Mouse (Mus musculus) neural tube, embryonic 15.5 days (tissue): Measurements from ENCODE around the gene Mcm9. TPM values are rescaled to one million over a fixed set of nuclear protein-coding genes. Genes with fewer than 3 reads are reported as not detected.
A peak's percentile ranks its signal among the peaks of the same experiment; 100 is the strongest.
"Not testable (repeated sequence)": the region's sequence is repeated elsewhere in the genome, so short reads cannot be mapped to it uniquely, and the experiment has no call there.

Experiments
- ATAC-seq: fragments of 200-750 bp; cut with Nextera tagmentation; 2 replicates; pipeline ENCODE4 v1.8.0; 2017; ENCODE audit warnings: mild to moderate bottlenecking, moderate TSS enrichment, moderate library complexity; ENCODE audit not compliant: low FRiP score
- H3K27ac ChIP-seq: fragments of 300-500 bp; sonication (generic); replicated peaks from 2 replicates; pipeline ENCODE4 v1.5.1; 2015; ENCODE audit warnings: mild to moderate bottlenecking, inconsistent platforms
- H3K27me3 ChIP-seq: fragments of 300-500 bp; sonication (generic); replicated peaks from 2 replicates; pipeline ENCODE4 v1.6.1; 2015; ENCODE audit warnings: inconsistent platforms
- H3K36me3 ChIP-seq: fragments of 300-500 bp; sonication (generic); 2 replicates; pipeline ENCODE4 v1.6.1; 2015; ENCODE audit warnings: inconsistent platforms
- H3K4me1 ChIP-seq: fragments of 300-500 bp; sonication (generic); 2 replicates; pipeline ENCODE4 v1.6.1; 2015; ENCODE audit warnings: inconsistent platforms
- H3K4me2 ChIP-seq: fragments of 300-500 bp; sonication (generic); 2 replicates; pipeline ENCODE4 v1.6.1; 2015; ENCODE audit warnings: inconsistent platforms, mild to moderate bottlenecking, moderate library complexity
- H3K4me3 ChIP-seq: fragments of 300-500 bp; sonication (generic); replicated peaks from 2 replicates; pipeline ENCODE4 v1.5.1; 2015; ENCODE audit warnings: mild to moderate bottlenecking, inconsistent platforms
- H3K9ac ChIP-seq: fragments of 300-500 bp; sonication (generic); replicated peaks from 2 replicates; pipeline ENCODE4 v1.6.1; 2015; ENCODE audit warnings: mild to moderate bottlenecking, inconsistent platforms
- H3K9me3 ChIP-seq: fragments of 300-500 bp; sonication (generic); replicated peaks from 2 replicates; pipeline ENCODE4 v1.6.1; 2016; ENCODE audit warnings: inconsistent platforms
- WGBS: fragments of 180-500 bp; shearing (Covaris S2); methylation state at CpG from one replicate; pipeline ENCODE4 v1.1.7; 2015; ENCODE audit warnings: mixed read lengths; 5-methylcytosine and 5-hydroxymethylcytosine counted together
- polyA plus RNA-seq: library from polyadenylated mRNA; unstranded; fragments of >200 nt; fragmentation: Nextera tagmentation; extraction: Ambion mirVana; gene quantifications from 2 replicates; pipeline ENCODE4 v1.2.1, GENCODE M21; 2015

Mcm9 gene
- polyA plus RNA-seq, 1 experiment from 2014 or later = 5.1 TPM

DNA sequence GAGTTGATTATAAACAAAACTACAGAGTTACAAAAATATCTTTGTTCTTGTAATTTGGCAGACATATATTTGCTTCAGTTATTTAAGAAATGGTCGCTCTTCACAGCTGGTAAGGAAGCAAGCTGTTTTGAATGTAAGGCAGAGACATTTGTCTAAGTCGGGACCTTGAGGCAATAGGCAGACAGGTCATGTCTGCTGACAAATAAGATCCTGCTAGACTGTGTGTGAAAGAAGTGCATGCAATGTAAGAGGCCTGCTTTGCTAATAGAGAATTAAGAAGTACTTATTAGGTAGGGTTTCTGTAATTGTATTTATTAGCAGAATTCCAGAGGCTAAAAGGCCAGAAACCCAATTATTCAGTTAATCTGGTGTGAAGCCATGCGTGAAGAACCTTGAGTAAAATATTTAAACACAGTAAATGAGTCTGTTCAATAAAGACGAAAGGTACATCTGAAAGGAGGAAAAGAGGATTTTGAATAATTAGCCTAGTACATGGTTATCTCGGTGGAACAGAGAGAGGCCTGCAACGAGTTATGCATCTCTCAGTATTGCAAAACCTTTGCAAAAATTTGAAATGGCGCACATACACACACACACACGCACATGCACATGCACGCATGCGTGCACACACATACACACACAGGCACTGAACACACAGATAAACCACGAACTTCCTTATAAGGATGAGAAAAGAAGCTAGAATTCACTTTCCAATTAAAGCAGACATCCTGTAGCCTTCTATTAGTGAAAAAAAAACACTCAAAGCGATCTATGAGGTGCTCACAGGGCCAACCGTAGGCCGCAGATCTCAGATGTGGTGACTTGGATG is 112.3 kb downstream of the Mcm9 start:
- 0 out of 2 replicates have a peak overlapping the region, but pooled peaks have one; percentile 0 for H3K4me2 ChIP-seq
- no peak; the same call in 1 of the 2 replicates for ATAC-seq

DNA sequence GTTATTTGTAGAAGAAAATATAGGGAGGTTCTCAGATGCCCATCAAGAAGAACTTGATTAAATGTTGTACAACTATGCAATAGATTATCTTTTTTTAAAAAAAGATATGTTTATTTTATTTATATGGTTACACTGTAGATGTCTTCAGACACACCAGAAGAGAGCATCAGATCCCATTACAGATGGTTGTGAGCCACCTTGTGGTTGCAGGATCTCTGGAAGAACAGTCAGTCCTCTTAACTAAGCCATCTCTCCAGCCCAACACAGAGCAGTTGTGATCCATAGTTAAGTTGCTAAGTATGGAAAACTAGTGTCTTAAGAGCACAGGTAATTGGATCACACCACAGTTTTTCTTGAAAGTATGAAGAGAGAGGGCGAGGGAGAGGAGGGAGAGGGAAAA is 117.7 kb downstream of the Mcm9 start:
- H3K36me3 ChIP-seq = no peaks in the 10 kb centered on the region
- H3K4me2 ChIP-seq = no peak overlapping the region
- no peak overlapping the region for H3K4me3 ChIP-seq
- no peak overlapping the region for H3K9ac ChIP-seq
- H3K27me3 ChIP-seq = no peaks in the 10 kb centered on the region
- no peak for ATAC-seq
- WGBS = no CpG with 5 or more reads among the region's 1 CpGs
- H3K4me1 ChIP-seq = no peaks in the 10 kb centered on the region
- H3K27ac ChIP-seq = no peak overlapping the region
- no peaks in the 10 kb centered on the region for H3K9me3 ChIP-seq

More for the DNA sequence above, 112.3 kb downstream of the Mcm9 start:
- Histone ChIP-seq H3K27ac (peak overlapping the region; percentile 70), H3K36me3 (no peaks in the 10 kb centered on the region), H3K9ac (no peak overlapping the region), H3K27me3 (no peaks in the 10 kb centered on the region), H3K9me3 (no peaks in the 10 kb centered on the region), H3K4me3 (no peak overlapping the region), H3K4me1 (peaks cover 14% of the 10 kb centered on the region)
- WGBS = 73% methylated on average over 14 of the region's 14 CpGs

DNA sequence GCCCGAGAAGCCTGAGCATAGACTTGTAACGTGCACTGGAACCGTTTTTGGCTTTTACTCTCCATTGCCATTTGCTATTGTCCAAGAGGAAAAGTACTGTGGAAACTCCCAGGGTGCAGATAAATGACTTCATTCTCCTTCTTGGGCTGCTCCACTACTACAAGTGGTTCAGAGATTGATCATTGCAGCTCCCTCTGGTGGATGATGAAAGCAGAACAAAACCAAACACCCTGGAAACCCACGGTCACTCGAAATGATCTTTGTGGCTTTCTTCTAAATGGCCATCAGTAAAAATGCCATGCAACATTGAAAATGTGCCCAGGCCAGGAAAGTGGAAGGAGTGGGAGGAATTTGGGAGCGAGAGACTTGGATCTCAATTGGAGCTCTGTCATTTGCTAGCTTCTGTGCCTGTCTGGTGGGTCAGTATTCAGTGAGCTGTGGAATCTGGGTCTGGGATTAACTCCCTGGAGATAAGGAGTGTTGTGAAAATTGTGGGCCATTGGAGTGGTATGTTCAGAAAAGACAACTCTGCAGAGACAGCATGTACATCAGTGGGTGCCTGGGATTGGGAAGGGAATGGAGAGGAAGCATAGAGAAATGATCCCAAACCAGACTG is 121.0 kb downstream of the Mcm9 start:
- Histone ChIP-seq H3K9me3 (no peaks in the 10 kb centered on the region), H3K27me3 (no peaks in the 10 kb centered on the region), H3K4me2 (no peak overlapping the region), H3K27ac (no peak overlapping the region), H3K36me3 (no peaks in the 10 kb centered on the region), H3K4me3 (no peak overlapping the region), H3K9ac (no peak overlapping the region), H3K4me1 (no peaks in the 10 kb centered on the region)
- ATAC-seq = peak; percentile 85
- 24% methylated on average over 6 of the region's 6 CpGs for WGBS

DNA sequence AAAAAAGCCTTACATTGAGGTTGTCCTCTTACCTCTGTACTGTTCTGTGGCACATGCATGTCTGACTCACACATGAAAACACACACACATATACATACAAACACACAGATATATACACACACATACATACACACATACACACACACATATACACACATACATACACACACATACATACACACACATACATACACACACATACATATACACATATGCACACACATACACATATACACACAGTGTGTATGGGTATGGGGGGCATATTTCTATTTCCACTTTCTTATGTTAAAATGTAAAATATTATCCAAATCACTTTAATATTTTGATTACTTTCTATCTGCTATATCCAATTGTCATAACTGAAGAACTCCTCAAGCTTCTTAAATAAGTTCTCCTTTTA is 121.6 kb downstream of the Mcm9 start:
- Histone ChIP-seq H3K4me2 (no peak overlapping the region), H3K4me3 (no peak overlapping the region), H3K9ac (no peak overlapping the region), H3K9me3 (no peaks in the 10 kb centered on the region), H3K36me3 (no peaks in the 10 kb centered on the region), H3K27me3 (no peaks in the 10 kb centered on the region), H3K27ac (no peak overlapping the region), H3K4me1 (0 out of 2 replicates have a peak, but pooled peaks cover 2% of the 10 kb centered on the region)
- no peak for ATAC-seq

DNA sequence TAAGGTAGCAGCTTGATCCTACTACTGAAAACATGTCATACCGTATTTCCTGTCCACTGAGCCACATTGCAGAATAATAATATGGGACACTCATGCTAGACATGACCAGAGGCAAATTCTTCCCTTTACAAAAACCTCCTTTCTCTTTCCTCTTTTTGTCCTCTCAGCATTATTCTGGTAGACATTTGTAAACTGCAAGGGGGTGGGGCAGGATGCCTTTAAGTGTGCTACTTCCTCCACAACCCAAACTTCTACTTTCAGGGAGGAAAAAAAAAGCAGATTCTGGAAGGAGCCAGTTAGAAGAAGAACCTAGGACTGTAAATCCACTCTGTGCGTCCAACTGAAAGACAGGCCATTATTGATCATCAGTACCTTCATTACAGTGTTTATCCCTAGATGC is 124.7 kb downstream of the Mcm9 start:
- no peak overlapping the region for H3K9ac ChIP-seq
- no peak overlapping the region for H3K4me2 ChIP-seq
- H3K4me3 ChIP-seq = no peak overlapping the region
- no peak for ATAC-seq
- no peaks in the 10 kb centered on the region for H3K9me3 ChIP-seq
- 0 out of 2 replicates have a peak, but pooled peaks cover 8% of the 10 kb centered on the region for H3K4me1 ChIP-seq
- H3K27ac ChIP-seq = no peak overlapping the region
- no peaks in the 10 kb centered on the region for H3K36me3 ChIP-seq
- 83% methylated on average over 2 of the region's 2 CpGs for whole genome bisulfite sequencing
- H3K27me3 ChIP-seq = no peaks in the 10 kb centered on the region

DNA sequence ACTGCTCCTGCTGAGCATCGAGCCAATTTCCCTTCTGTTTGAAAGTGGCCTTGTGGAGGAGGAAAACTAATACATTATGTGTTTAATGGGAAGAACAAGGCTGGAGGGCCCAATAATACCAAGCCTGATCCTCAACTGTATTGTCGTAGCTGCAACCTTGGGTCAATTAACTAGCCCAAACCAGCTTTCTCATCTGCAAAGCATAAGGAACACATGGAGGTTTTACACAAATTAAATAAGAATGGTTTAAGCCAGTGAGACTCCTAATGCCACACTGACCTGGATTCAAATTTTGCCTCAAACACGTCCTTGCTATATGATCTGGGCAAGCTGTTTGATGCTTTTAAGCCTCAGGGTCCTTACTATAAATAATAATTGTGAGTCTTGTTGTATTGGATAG is 125.2 kb downstream of the Mcm9 start:
- no peaks in the 10 kb centered on the region for H3K27me3 ChIP-seq
- no peak overlapping the region for H3K4me2 ChIP-seq
- 49% methylated on average over 3 of the region's 3 CpGs for WGBS
- ATAC-seq = no peak
- H3K36me3 ChIP-seq = no peaks in the 10 kb centered on the region
- H3K27ac ChIP-seq = no peak overlapping the region
- H3K4me1 ChIP-seq = 0 out of 2 replicates have a peak, but pooled peaks cover 8% of the 10 kb centered on the region
- H3K9me3 ChIP-seq = no peaks in the 10 kb centered on the region
- no peak overlapping the region for H3K9ac ChIP-seq
- H3K4me3 ChIP-seq = no peak overlapping the region

DNA sequence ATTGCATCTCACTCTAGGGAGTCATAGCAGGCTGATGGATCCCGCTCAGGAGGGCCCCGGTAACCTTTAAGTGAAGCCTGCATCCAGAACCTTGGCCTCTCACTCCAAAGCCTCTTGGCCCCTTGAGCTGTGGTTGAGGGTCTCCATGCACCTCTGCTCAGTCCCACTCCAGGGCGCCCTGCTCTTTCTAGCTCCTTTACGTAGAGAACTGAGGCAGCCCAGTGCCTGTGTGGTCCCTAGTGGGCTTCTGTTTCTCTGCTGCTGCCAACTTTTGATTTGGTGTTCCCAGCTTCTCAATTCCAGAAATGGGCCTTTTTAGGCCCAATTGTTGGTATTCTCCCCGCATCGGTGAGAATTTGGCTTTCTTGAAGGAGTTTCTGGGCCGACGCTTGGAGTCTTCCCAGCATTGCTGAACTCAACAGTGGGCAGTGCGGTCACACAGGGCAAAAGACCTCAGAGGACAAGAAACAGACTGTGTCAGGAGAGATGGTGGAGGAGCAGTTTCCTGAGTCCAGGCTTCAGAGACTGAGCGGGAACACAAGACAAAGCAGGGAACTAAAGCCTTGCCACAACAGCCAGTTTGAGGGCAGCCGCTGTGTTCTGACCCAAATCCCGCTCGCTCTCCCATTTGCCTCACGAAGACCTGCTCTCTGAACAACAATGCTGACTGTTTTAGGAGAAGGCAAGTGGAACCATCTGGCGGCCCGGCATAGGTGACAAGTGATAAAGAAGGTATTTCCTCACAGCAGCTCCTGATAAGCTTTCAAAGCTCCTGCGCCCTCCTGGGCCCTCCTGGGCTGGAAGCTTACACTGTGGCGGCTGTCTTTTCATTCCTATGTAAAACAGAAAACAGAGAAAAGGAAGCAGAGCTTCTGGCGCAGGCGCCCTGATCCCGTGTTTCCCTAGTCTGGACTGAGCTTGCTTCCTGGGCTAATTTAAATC is 127.1 kb downstream of the Mcm9 start:
- H3K27me3 ChIP-seq = no peaks in the 10 kb centered on the region
- H3K4me2 ChIP-seq = peak overlapping the region; percentile 30
- peak; percentile 45; the same call in 1 of the 2 replicates for ATAC-seq
- no peak overlapping the region for H3K9ac ChIP-seq
- no peaks in the 10 kb centered on the region for H3K9me3 ChIP-seq
- no peaks in the 10 kb centered on the region for H3K36me3 ChIP-seq
- H3K27ac ChIP-seq = peak overlapping the region; percentile 33; the same call in 1 of the 2 replicates
- 58% methylated on average over 21 of the region's 21 CpGs for whole genome bisulfite sequencing
- H3K4me3 ChIP-seq = no peak overlapping the region
- H3K4me1 ChIP-seq = 0 out of 2 replicates have a peak, but pooled peaks cover 8% of the 10 kb centered on the region

DNA sequence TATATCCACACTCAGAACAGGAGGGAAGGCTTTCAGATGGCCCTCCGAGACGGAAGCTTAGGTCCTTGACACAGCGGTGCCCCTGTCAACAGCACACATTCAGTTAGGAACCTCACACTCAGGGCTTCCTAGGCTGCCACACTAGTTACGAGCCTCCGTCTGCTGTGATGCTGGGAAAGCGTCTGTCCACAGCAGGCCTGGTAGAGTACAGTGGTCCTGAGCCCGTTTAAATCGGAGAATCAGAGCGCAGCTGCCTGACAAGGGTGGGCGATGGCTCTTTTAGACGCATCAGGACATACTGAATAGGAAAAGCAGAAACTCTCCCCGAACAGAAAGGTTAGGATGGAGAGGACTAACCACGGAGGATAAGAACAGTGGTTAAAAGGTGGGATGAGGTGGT is 127.8 kb downstream of the Mcm9 start:
- H3K4me3 ChIP-seq = no peak overlapping the region
- no peak overlapping the region for H3K9ac ChIP-seq

DNA sequence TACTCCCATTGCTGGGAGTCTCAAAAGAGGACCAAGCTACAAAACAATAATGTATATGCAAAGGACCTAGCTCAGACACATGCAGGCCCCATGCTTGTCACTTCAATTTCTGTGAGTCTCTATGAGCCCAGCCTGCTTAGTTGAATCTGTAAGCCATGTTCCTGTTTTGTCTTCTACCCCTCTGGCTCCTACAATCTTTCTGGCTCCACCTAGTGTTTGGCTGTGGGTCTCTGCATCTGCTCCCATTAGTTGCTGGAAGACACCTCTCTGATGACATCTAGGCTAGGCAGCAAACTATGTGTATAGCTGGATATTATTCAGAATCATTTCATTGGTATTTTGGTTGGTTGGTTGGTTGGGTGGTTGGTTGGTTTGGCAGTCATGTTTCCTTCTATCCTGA is 130.7 kb downstream of the Mcm9 start:
- Histone ChIP-seq H3K9me3 (no peaks in the 10 kb centered on the region), H3K4me3 (no peak overlapping the region), H3K9ac (no peak overlapping the region), H3K27me3 (no peaks in the 10 kb centered on the region), H3K36me3 (no peaks in the 10 kb centered on the region), H3K4me1 (0 out of 2 replicates have a peak, but pooled peaks cover 8% of the 10 kb centered on the region), H3K27ac (no peak overlapping the region), H3K4me2 (no peak overlapping the region)
- no peak for ATAC-seq

More for the DNA sequence above, 127.8 kb downstream of the Mcm9 start:
- 87% methylated on average over 13 of the region's 13 CpGs for WGBS
- Histone ChIP-seq H3K4me1 (0 out of 2 replicates have a peak, but pooled peaks cover 8% of the 10 kb centered on the region), H3K27me3 (no peaks in the 10 kb centered on the region), H3K4me2 (no peak overlapping the region), H3K36me3 (no peaks in the 10 kb centered on the region), H3K9me3 (no peaks in the 10 kb centered on the region), H3K27ac (no peak overlapping the region)
- ATAC-seq = no peak

DNA sequence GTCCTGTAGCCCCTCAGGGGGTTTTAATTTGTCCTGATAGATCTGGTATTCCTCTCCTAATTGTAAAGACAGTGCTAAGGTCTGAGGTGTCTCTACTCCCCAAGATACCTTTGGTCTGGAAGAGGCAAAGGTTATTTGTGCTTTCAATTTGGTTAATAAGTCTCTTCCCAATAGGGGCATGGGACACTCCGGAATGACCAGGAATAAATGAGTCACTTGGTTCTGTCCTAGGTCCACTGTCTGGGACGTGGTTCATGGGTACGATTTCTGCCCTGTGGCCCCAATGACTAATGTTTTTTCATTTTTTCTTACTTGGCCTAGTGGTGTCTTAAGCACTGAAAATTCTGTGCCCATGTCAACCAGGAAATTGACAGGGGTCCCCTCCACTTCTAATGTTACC is 134.9 kb downstream of the Mcm9 start:
- not testable (repeated sequence) for ATAC-seq

DNA sequence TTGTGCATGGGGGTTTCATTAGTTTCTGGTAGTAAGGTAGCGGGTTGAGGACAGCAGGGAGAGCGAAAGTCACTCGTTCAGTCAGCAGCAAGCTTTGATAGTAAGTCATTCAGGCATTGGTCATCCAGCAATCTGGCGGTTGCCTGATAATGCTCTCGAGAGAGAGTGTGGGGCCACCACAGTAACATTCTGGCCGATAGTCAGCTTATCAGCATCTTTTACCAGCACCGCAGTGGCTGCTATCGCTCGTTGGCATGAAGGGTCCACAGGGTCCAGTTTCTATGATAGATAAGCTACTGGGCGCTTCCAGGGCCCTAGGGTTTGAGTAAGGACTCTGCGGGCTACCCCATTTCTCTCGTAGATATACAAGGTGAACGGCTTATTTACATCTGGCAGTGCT is 136.3 kb downstream of the Mcm9 start:
- no peaks in the 10 kb centered on the region for H3K36me3 ChIP-seq
- 95% methylated on average over 13 of the region's 13 CpGs for WGBS
- no peak overlapping the region for H3K4me2 ChIP-seq
- no peaks in the 10 kb centered on the region for H3K4me1 ChIP-seq
- H3K27me3 ChIP-seq = no peaks in the 10 kb centered on the region
- H3K4me3 ChIP-seq = no peak overlapping the region
- H3K9ac ChIP-seq = no peak overlapping the region
- H3K27ac ChIP-seq = no peak overlapping the region
- ATAC-seq = no peak
- no peaks in the 10 kb centered on the region for H3K9me3 ChIP-seq

More for the DNA sequence above, 134.9 kb downstream of the Mcm9 start:
- H3K9me3 ChIP-seq, H3K4me3 ChIP-seq, H3K36me3 ChIP-seq, H3K4me2 ChIP-seq, H3K27ac ChIP-seq, H3K4me1 ChIP-seq, H3K9ac ChIP-seq, H3K27me3 ChIP-seq: not testable (repeated sequence)
- WGBS = 97% methylated on average over 3 of the region's 3 CpGs
